9 mouse cellular contexts compared by ENCODE assay signal in genomic region chr17:35254241-35255098, GRCm38 (mm10). TPM values are rescaled to one million over a fixed set of nuclear protein-coding genes. Genes with fewer than 3 reads are reported as not detected.
A peak's percentile ranks its signal among the peaks of the same experiment; 100 is the strongest.
DNase-seq lines count a peak whose midpoint lies in the region; ATAC-seq and TF ChIP-seq lines count a peak whose summit lies in the region.
"Had no signal": no experiment of that assay in that cellular context is flagged by ENCODE, and none has a peak within 500 bp of the region (broad histone marks: within the 10 kb centered on the region; RNA-seq: fewer than 3 reads in every experiment).

No protein-coding gene starts in this region.

- 58% methylated on average over 11 of the region's 11 CpGs for WGBS in midbrain, embryonic 15.5 days
- WGBS in stomach, postnatal 0 days, result 43% methylated on average over 11 of the region's 11 CpGs

- 0 out of 2 replicates have a peak, but pooled peaks cover 4% of the 10 kb centered on the region for H3K4me1 ChIP-seq in midbrain, embryonic 15.5 days
- H3K4me1 ChIP-seq in stomach, postnatal 0 days (replicated peaks; ENCODE audit: control insufficient read depth, insufficient read depth), result no peaks in the 10 kb centered on the region

- H3K4me3 ChIP-seq in midbrain, embryonic 15.5 days, result no peak overlapping the region
- H3K4me3 ChIP-seq in stomach, postnatal 0 days (ENCODE audit: low read depth, low read length), result no peak overlapping the region

- no peaks in the 10 kb centered on the region for H3K9me3 ChIP-seq in midbrain, embryonic 15.5 days
- no peaks in the 10 kb centered on the region for H3K9me3 ChIP-seq in stomach, postnatal 0 days (ENCODE audit: control insufficient read depth, low read length)

- TF ChIP-seq EP300 in stomach, postnatal 0 days (optimal IDR thresholded peaks at IDR 0.05), result no peak

- no peak overlapping the region for H3K27ac ChIP-seq in midbrain, embryonic 15.5 days
- H3K27ac ChIP-seq in stomach, postnatal 0 days (replicated peaks), result no peak overlapping the region

- no peaks in the 10 kb centered on the region for H3K27me3 ChIP-seq in midbrain, embryonic 15.5 days (replicated peaks)
- H3K27me3 ChIP-seq in stomach, postnatal 0 days (ENCODE audit: control insufficient read depth, insufficient read depth, low read length), result no peaks in the 10 kb centered on the region

- no peak for ATAC-seq in cerebellum, adult (ENCODE audit: insufficient number of reproducible peaks, low FRiP score, low TSS enrichment)
- ATAC-seq in CD4-positive, CD25-positive, alpha-beta regulatory T cell, adult 4 months, result peak; percentile 40
- peak; percentile 39 for ATAC-seq in granulocyte monocyte progenitor cell, adult 5-6 weeks (replicated peaks; ENCODE audit: poor library complexity, severe bottlenecking)
- ATAC-seq in midbrain, embryonic 15.5 days (replicated peaks), result peak; percentile 30
- ATAC-seq in stomach, postnatal 0 days (ENCODE audit: low FRiP score, low TSS enrichment), result peak; percentile 25

- H3K4me2 ChIP-seq in midbrain, embryonic 15.5 days, result no peak overlapping the region
- no peak overlapping the region for H3K4me2 ChIP-seq in stomach, postnatal 0 days (replicated peaks; ENCODE audit: low read depth)

- H3K36me3 ChIP-seq in midbrain, embryonic 15.5 days (replicated peaks), result peaks cover 45% of the 10 kb centered on the region
- H3K36me3 ChIP-seq in stomach, postnatal 0 days (ENCODE audit: control insufficient read depth, insufficient read depth, low read length), result peaks cover 23% of the 10 kb centered on the region

- peak; percentile 41 for DNase-seq in cerebellum, adult 11-12 months
- DNase-seq in cerebellum, postnatal 10 days, result peak; percentile 78 to 84
- DNase-seq in kidney, postnatal 4 days, result peak; percentile 82 to 86
- peak; percentile 72 for DNase-seq in stomach, postnatal 0 days (ENCODE audit: low spot score)

- TF ChIP-seq CTCF in stomach, postnatal 0 days (IDR thresholded peaks at IDR 0.05; ENCODE audit: low read depth), result peak; percentile 90

- no peak overlapping the region for H3K9ac ChIP-seq in midbrain, embryonic 15.5 days
- no peak overlapping the region for H3K9ac ChIP-seq in stomach, postnatal 0 days (ENCODE audit: low read length)

RNA-seq across cellular contexts. Expression of gene H2-D1, which starts 8.1 kb away (rescaled TPM):
- 1,000 to 10,000 TPM; 4,417 to 6,162 TPM for polyA plus RNA-seq in CD4-positive, CD25-positive, alpha-beta regulatory T cell, adult 4 months (2017; shearing (Covaris generic))
- 275 and 369 TPM in 2 replicates for total RNA-seq in granulocyte monocyte progenitor cell, adult 5-6 weeks (2014; fragmentation: Nextera tagmentation)
- 399 and 416 TPM in 2 replicates for total RNA-seq in granulocyte monocyte progenitor cell, adult 5-6 weeks (2017)
- 93.4 and 105 TPM in 2 replicates for polyA plus RNA-seq in midbrain, embryonic 15.5 days (2015; fragmentation: Nextera tagmentation; extraction: Ambion mirVana)
- 303 and 307 TPM in 2 replicates for polyA plus RNA-seq in stomach, postnatal 0 days (2015; fragmentation: Nextera tagmentation; extraction: Ambion mirVana)

RNA-seq across cellular contexts. Expression of gene Ddx39b, which starts 12.9 kb away (rescaled TPM):
- polyA plus RNA-seq in CD4-positive, CD25-positive, alpha-beta regulatory T cell, adult 4 months (2017; shearing (Covaris generic)), result 100 to 1,000 TPM; 255 to 357 TPM
- total RNA-seq in granulocyte monocyte progenitor cell, adult 5-6 weeks (2014; fragmentation: Nextera tagmentation), result 411 and 417 TPM in 2 replicates
- total RNA-seq in granulocyte monocyte progenitor cell, adult 5-6 weeks (2017), result 175 and 187 TPM in 2 replicates
- polyA plus RNA-seq in midbrain, embryonic 15.5 days (2015; fragmentation: Nextera tagmentation; extraction: Ambion mirVana), result 379 and 391 TPM in 2 replicates
- polyA plus RNA-seq in stomach, postnatal 0 days (2015; fragmentation: Nextera tagmentation; extraction: Ambion mirVana), result 143 and 145 TPM in 2 replicates

RNA-seq across cellular contexts. Expression of gene Nfkbil1, which starts 18.9 kb away (rescaled TPM):
- 1 to 10 TPM; 2.0 to 2.2 TPM for polyA plus RNA-seq in CD4-positive, CD25-positive, alpha-beta regulatory T cell, adult 4 months (2017; shearing (Covaris generic))
- 4.5 and 5.2 TPM in 2 replicates for total RNA-seq in granulocyte monocyte progenitor cell, adult 5-6 weeks (2014; fragmentation: Nextera tagmentation)
- 5.3 and 5.9 TPM in 2 replicates for total RNA-seq in granulocyte monocyte progenitor cell, adult 5-6 weeks (2017)
- 11.7 and 11.8 TPM in 2 replicates for polyA plus RNA-seq in midbrain, embryonic 15.5 days (2015; fragmentation: Nextera tagmentation; extraction: Ambion mirVana)
- polyA plus RNA-seq in stomach, postnatal 0 days (2015; fragmentation: Nextera tagmentation; extraction: Ambion mirVana), result 7.4 and 7.5 TPM in 2 replicates

RNA-seq across cellular contexts. Expression of gene Atp6v1g2, which starts 21.0 kb away (rescaled TPM):
- polyA plus RNA-seq in CD4-positive, CD25-positive, alpha-beta regulatory T cell, adult 4 months (2017; shearing (Covaris generic)), result 1 to 10 TPM; 6.3 to 8.2 TPM
- 10.0 and 11.7 TPM in 2 replicates for total RNA-seq in granulocyte monocyte progenitor cell, adult 5-6 weeks (2014; fragmentation: Nextera tagmentation)
- total RNA-seq in granulocyte monocyte progenitor cell, adult 5-6 weeks (2017), result 2.0 and 3.9 TPM in 2 replicates
- polyA plus RNA-seq in midbrain, embryonic 15.5 days (2015; fragmentation: Nextera tagmentation; extraction: Ambion mirVana), result 94.4 and 100 TPM in 2 replicates
- 3.0 and 3.6 TPM in 2 replicates for polyA plus RNA-seq in stomach, postnatal 0 days (2015; fragmentation: Nextera tagmentation; extraction: Ambion mirVana)

RNA-seq across cellular contexts. Expression of gene Gm16181, which starts 33.8 kb away (rescaled TPM):
- polyA plus RNA-seq in CD4-positive, CD25-positive, alpha-beta regulatory T cell, adult 4 months (2017; shearing (Covaris generic)), result 1 to 10 TPM in 1 of 2 experiments, under 1 TPM in 1; 0.79 to 1.4 TPM
- not detected in 2 replicates for total RNA-seq in granulocyte monocyte progenitor cell, adult 5-6 weeks (2014; fragmentation: Nextera tagmentation)
- 0.82 TPM in 1 of 2 replicates, not detected in the other for total RNA-seq in granulocyte monocyte progenitor cell, adult 5-6 weeks (2017)
- 1.6 TPM in 1 of 2 replicates, not detected in the other for polyA plus RNA-seq in midbrain, embryonic 15.5 days (2015; fragmentation: Nextera tagmentation; extraction: Ambion mirVana)
- 0.27 and 0.33 TPM in 2 replicates for polyA plus RNA-seq in stomach, postnatal 0 days (2015; fragmentation: Nextera tagmentation; extraction: Ambion mirVana)
- polyA plus RNA-seq: large intestine, adult 2 months had no signal

Comparison
In these comparisons a context has a peak if more than half of its experiments do, and no peak if none do; other contexts are left out.
1. RNA of gene H2-D1, which starts 8.1 kb away (polyA plus RNA-seq): 4,417 to 6,162 TPM in CD4-positive, CD25-positive, alpha-beta regulatory T cell, adult 4 months; 303 to 307 TPM in stomach, postnatal 0 days and 93.4 to 105 TPM in midbrain, embryonic 15.5 days; every median in the first group is over 10 times any median in the second.
2. Peak in every context shown above with its lines, with median percentiles within 50 percentile points of each other: DNase-seq.